Mouse (Mus musculus): Measurements from ENCODE around the gene Mxd3. TPM values are rescaled to one million over a fixed set of nuclear protein-coding genes. Genes with fewer than 3 reads are reported as not detected.

The Mxd3 gene
- 20.4 and 22.3 TPM in 2 replicates for polyA plus RNA-seq (2014; fragmentation: Nextera tagmentation; extraction: Ambion mirVana)

- H3K27me3 ChIP-seq (ENCODE audit: control insufficient read depth, insufficient read depth, low read length): no peaks in the 10 kb centered on the region
- no peaks in the 10 kb centered on the region for H3K9me3 ChIP-seq (ENCODE audit: control insufficient read depth, low read length)
- H3K36me3 ChIP-seq (ENCODE audit: control insufficient read depth, insufficient read depth, low read length): peaks cover 16% of the 10 kb centered on the region
- ATAC-seq (ENCODE audit: insufficient number of reproducible peaks, insufficient read depth, low FRiP score, low read depth): peak; percentile 80
- H3K9ac ChIP-seq (ENCODE audit: low read length): peak within 1 kb of the TSS; percentile 71
- WGBS: under 1% methylated on average over 72 of the region's 82 CpGs
- H3K27ac ChIP-seq (replicated peaks in 1 of 2; ENCODE audit: control insufficient read depth in 1 of 2, insufficient read depth in 1 of 2, low read depth in 2 of 2, low read length in 2 of 2): peak within 1 kb of the TSS; percentile 72 to 84
- H3K4me3 ChIP-seq (ENCODE audit: control insufficient read depth in 1 of 2, insufficient read depth in 1 of 2, low read depth in 1 of 2, low read length in 2 of 2): peak within 1 kb of the TSS; percentile 60 to 74
- peaks cover 19 to 30% of the 10 kb centered on the region in 2 experiments; a peak in 3 of 4 replicates for H3K4me1 ChIP-seq (ENCODE audit: control insufficient read depth in 2 of 2, insufficient read depth in 2 of 2, low read length in 2 of 2)
- peak within 1 kb of the TSS; percentile 79 for H3K4me2 ChIP-seq (ENCODE audit: low read length)
These were observed at the start of gene Mxd3 for GRCm38 (mm10) chr13:55329683-55330566. Gene Mxd3, minus strand, starts transcription at chr13:55329823.

- ATAC-seq (ENCODE audit: insufficient number of reproducible peaks, insufficient read depth, low FRiP score, low read depth): no peak
- H3K4me3 ChIP-seq (ENCODE audit: control insufficient read depth in 1 of 2, insufficient read depth in 1 of 2, low read depth in 1 of 2, low read length in 2 of 2): no peak overlapping the region; a peak in 1 of 4 replicates
- no peaks in the 10 kb centered on the region for H3K36me3 ChIP-seq (ENCODE audit: control insufficient read depth, insufficient read depth, low read length)
- 3% methylated on average over 32 of the region's 32 CpGs for WGBS
- H3K4me1 ChIP-seq (ENCODE audit: control insufficient read depth in 2 of 2, insufficient read depth in 2 of 2, low read length in 2 of 2): no peaks in the 10 kb centered on the region; a peak in 1 of 4 replicates
- H3K27me3 ChIP-seq (ENCODE audit: control insufficient read depth, insufficient read depth, low read length): peaks cover 66% of the 10 kb centered on the region
- peak overlapping the region; percentile 25; the same call in 1 of the 2 replicates for H3K4me2 ChIP-seq (ENCODE audit: low read length)
- no peak overlapping the region for H3K9ac ChIP-seq (ENCODE audit: low read length)
- no peak overlapping the region for H3K27ac ChIP-seq (replicated peaks in 1 of 2; ENCODE audit: control insufficient read depth in 1 of 2, insufficient read depth in 1 of 2, low read depth in 2 of 2, low read length in 2 of 2)
- no peaks in the 10 kb centered on the region for H3K9me3 ChIP-seq (ENCODE audit: control insufficient read depth, low read length)
These were observed 49.4 kb upstream of the Mxd3 start for GRCm38 (mm10) chr13:55378907-55379580.

GRCm38 (mm10) chr13:55375877-55376276 lies 46.3 kb upstream of the Mxd3 start:
- no peaks in the 10 kb centered on the region for H3K36me3 ChIP-seq (ENCODE audit: control insufficient read depth, insufficient read depth, low read length)

GRCm38 (mm10) chr13:55374206-55374924 lies 44.7 kb upstream of the Mxd3 start:
- no peak for ATAC-seq (ENCODE audit: insufficient number of reproducible peaks, insufficient read depth, low FRiP score, low read depth)
- no peak overlapping the region for H3K4me3 ChIP-seq (ENCODE audit: control insufficient read depth in 1 of 2, insufficient read depth in 1 of 2, low read depth in 1 of 2, low read length in 2 of 2)
- H3K9ac ChIP-seq (ENCODE audit: low read length): no peak overlapping the region
- no peaks in the 10 kb centered on the region for H3K36me3 ChIP-seq (ENCODE audit: control insufficient read depth, insufficient read depth, low read length)
- 54% methylated on average over 6 of the region's 6 CpGs for WGBS
- peaks cover 0 to 3% of the 10 kb centered on the region in 2 experiments; a peak in 2 of 4 replicates for H3K4me1 ChIP-seq (ENCODE audit: control insufficient read depth in 2 of 2, insufficient read depth in 2 of 2, low read length in 2 of 2)
- H3K9me3 ChIP-seq (ENCODE audit: control insufficient read depth, low read length): no peaks in the 10 kb centered on the region
- no peak overlapping the region for H3K4me2 ChIP-seq (ENCODE audit: low read length)
- no peak overlapping the region for H3K27ac ChIP-seq (replicated peaks in 1 of 2; ENCODE audit: control insufficient read depth in 1 of 2, insufficient read depth in 1 of 2, low read depth in 2 of 2, low read length in 2 of 2)
- H3K27me3 ChIP-seq (ENCODE audit: control insufficient read depth, insufficient read depth, low read length): peaks cover 63% of the 10 kb centered on the region

More at GRCm38 (mm10) chr13:55375877-55376276, 46.3 kb upstream of the Mxd3 start:
- Histone ChIP-seq H3K9ac (ENCODE audit: low read length) (no peak overlapping the region), H3K4me1 (ENCODE audit: control insufficient read depth in 2 of 2, insufficient read depth in 2 of 2, low read length in 2 of 2) (no peaks in the 10 kb centered on the region; a peak in 1 of 4 replicates), H3K4me2 (ENCODE audit: low read length) (no peak overlapping the region), H3K27me3 (ENCODE audit: control insufficient read depth, insufficient read depth, low read length) (peaks cover 78% of the 10 kb centered on the region), H3K27ac (replicated peaks in 1 of 2; ENCODE audit: control insufficient read depth in 1 of 2, insufficient read depth in 1 of 2, low read depth in 2 of 2, low read length in 2 of 2) (no peak overlapping the region), H3K9me3 (ENCODE audit: control insufficient read depth, low read length) (no peaks in the 10 kb centered on the region), H3K4me3 (ENCODE audit: control insufficient read depth in 1 of 2, insufficient read depth in 1 of 2, low read depth in 1 of 2, low read length in 2 of 2) (no peak overlapping the region)
- 49% methylated on average over 2 of the region's 2 CpGs for WGBS
- no peak for ATAC-seq (ENCODE audit: insufficient number of reproducible peaks, insufficient read depth, low FRiP score, low read depth)

- Histone ChIP-seq H3K4me1 (ENCODE audit: control insufficient read depth in 2 of 2, insufficient read depth in 2 of 2, low read length in 2 of 2) (peaks cover 0 to 3% of the 10 kb centered on the region in 2 experiments; a peak in 1 of 4 replicates), H3K4me2 (ENCODE audit: low read length) (no peak overlapping the region), H3K27me3 (ENCODE audit: control insufficient read depth, insufficient read depth, low read length) (peaks cover 40% of the 10 kb centered on the region), H3K36me3 (ENCODE audit: control insufficient read depth, insufficient read depth, low read length) (no peaks in the 10 kb centered on the region), H3K9me3 (ENCODE audit: control insufficient read depth, low read length) (no peaks in the 10 kb centered on the region), H3K27ac (replicated peaks in 1 of 2; ENCODE audit: control insufficient read depth in 1 of 2, insufficient read depth in 1 of 2, low read depth in 2 of 2, low read length in 2 of 2) (no peak overlapping the region), H3K4me3 (ENCODE audit: control insufficient read depth in 1 of 2, insufficient read depth in 1 of 2, low read depth in 1 of 2, low read length in 2 of 2) (no peak overlapping the region), H3K9ac (ENCODE audit: low read length) (no peak overlapping the region)
- 44% methylated on average over 4 of the region's 5 CpGs for WGBS
- ATAC-seq (ENCODE audit: insufficient number of reproducible peaks, insufficient read depth, low FRiP score, low read depth): no peak
These were observed 42.1 kb upstream of the Mxd3 start for GRCm38 (mm10) chr13:55371740-55372139.

- Histone ChIP-seq H3K4me1 (ENCODE audit: control insufficient read depth in 2 of 2, insufficient read depth in 2 of 2, low read length in 2 of 2) (peaks cover 0 to 3% of the 10 kb centered on the region in 2 experiments; a peak in 1 of 4 replicates), H3K27me3 (ENCODE audit: control insufficient read depth, insufficient read depth, low read length) (peaks cover 40% of the 10 kb centered on the region), H3K36me3 (ENCODE audit: control insufficient read depth, insufficient read depth, low read length) (no peaks in the 10 kb centered on the region), H3K9ac (ENCODE audit: low read length) (no peak overlapping the region), H3K9me3 (ENCODE audit: control insufficient read depth, low read length) (no peaks in the 10 kb centered on the region), H3K4me2 (ENCODE audit: low read length) (no peak overlapping the region), H3K27ac (replicated peaks in 1 of 2; ENCODE audit: control insufficient read depth in 1 of 2, insufficient read depth in 1 of 2, low read depth in 2 of 2, low read length in 2 of 2) (no peak overlapping the region), H3K4me3 (ENCODE audit: control insufficient read depth in 1 of 2, insufficient read depth in 1 of 2, low read depth in 1 of 2, low read length in 2 of 2) (no peak overlapping the region)
- no peak for ATAC-seq (ENCODE audit: insufficient number of reproducible peaks, insufficient read depth, low FRiP score, low read depth)
- WGBS: 66% methylated on average over 8 of the region's 8 CpGs
These were observed 41.5 kb upstream of the Mxd3 start for GRCm38 (mm10) chr13:55371007-55371681.

GRCm38 (mm10) chr13:55370234-55370633 lies 40.6 kb upstream of the Mxd3 start:
- peaks cover 36% of the 10 kb centered on the region for H3K27me3 ChIP-seq (ENCODE audit: control insufficient read depth, insufficient read depth, low read length)
- 17% methylated on average over 3 of the region's 3 CpGs for WGBS
- no peak overlapping the region for H3K27ac ChIP-seq (replicated peaks in 1 of 2; ENCODE audit: control insufficient read depth in 1 of 2, insufficient read depth in 1 of 2, low read depth in 2 of 2, low read length in 2 of 2)
- peaks cover 0 to 3% of the 10 kb centered on the region in 2 experiments; a peak in 1 of 4 replicates for H3K4me1 ChIP-seq (ENCODE audit: control insufficient read depth in 2 of 2, insufficient read depth in 2 of 2, low read length in 2 of 2)
- no peak overlapping the region for H3K4me2 ChIP-seq (ENCODE audit: low read length)
- no peak overlapping the region for H3K9ac ChIP-seq (ENCODE audit: low read length)
- H3K36me3 ChIP-seq (ENCODE audit: control insufficient read depth, insufficient read depth, low read length): no peaks in the 10 kb centered on the region
- H3K9me3 ChIP-seq (ENCODE audit: control insufficient read depth, low read length): no peaks in the 10 kb centered on the region
- no peak overlapping the region for H3K4me3 ChIP-seq (ENCODE audit: control insufficient read depth in 1 of 2, insufficient read depth in 1 of 2, low read depth in 1 of 2, low read length in 2 of 2)
- no peak for ATAC-seq (ENCODE audit: insufficient number of reproducible peaks, insufficient read depth, low FRiP score, low read depth)
